Mouse (Mus musculus): ENCODE data around the gene Slc25a44.

- TF ChIP-seq POLR2A (IDR thresholded peaks at IDR 0.05; ENCODE audit: borderline replicate concordance, extremely low read depth, low read depth, low read length) (no peak), CTCF (IDR thresholded peaks at IDR 0.05; ENCODE audit: insufficient read depth, low read length) (no peak)
These were observed 48.6 kb upstream of the Slc25a44 start for GRCm38 (mm10) chr3:88473571-88473970.

Data from lung, adult 2 months (tissue).